Mouse (Mus musculus): Measurements from ENCODE around the gene Mfng.

DNA sequence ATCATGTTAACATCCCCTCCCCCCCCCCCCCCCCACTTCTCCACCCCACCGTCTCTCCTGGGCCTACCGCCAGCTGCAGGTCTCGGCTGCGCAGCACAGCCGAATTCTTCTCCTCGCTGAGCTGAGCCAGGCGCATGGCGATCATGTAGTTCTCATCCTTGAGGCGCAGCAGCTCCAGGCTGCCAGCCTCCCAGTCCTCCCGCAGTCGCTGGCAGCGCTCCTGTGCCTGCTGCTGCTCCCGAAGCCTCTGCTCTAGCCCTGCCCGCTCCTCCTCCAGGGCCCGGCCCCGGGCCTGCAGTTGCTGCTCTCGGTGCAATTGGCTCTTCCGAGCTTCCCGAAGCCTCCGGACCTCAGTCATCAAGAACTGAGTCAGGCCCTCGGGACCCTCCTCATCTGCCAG lies 25.8 kb upstream of the Mfng start:
- TF ChIP-seq CHD2 (IDR thresholded peaks at IDR 0.05; ENCODE audit: low read depth, low read length) (no peak), MAFK (IDR thresholded peaks at IDR 0.05; ENCODE audit: insufficient read depth, low read depth, low read length) (no peak), ZNF384 (IDR thresholded peaks at IDR 0.05; ENCODE audit: low read depth, low read length) (no peak), HCFC1 (IDR thresholded peaks at IDR 0.05; ENCODE audit: borderline replicate concordance, insufficient read depth, low read length) (no peak)

All from ES-E14 (cell line).